Mouse (Mus musculus) E14TG2a.4 (cell line): ENCODE data around the gene Arhgap1.

Experiments used
- H3K27me3 ChIP-seq: 2 replicates; pipeline ENCODE4 v1.6.1; 2014; ENCODE audit warnings: low read length, control low read depth; ENCODE audit not compliant: insufficient read depth
- H3K36me3 ChIP-seq: 2 replicates; pipeline ENCODE4 v1.6.1; 2014; ENCODE audit warnings: low read length, control low read depth; ENCODE audit not compliant: insufficient read depth
- H3K4me1 ChIP-seq: replicated peaks from 2 replicates; pipeline ENCODE4 v1.6.1; 2014; ENCODE audit warnings: low read depth, low read length, control low read depth
- H3K4me3 ChIP-seq: replicated peaks from 2 replicates; pipeline ENCODE4 v1.5.1; 2014; ENCODE audit warnings: mild to moderate bottlenecking, low read length
- H3K9me3 ChIP-seq: 2 replicates; pipeline ENCODE4 v1.6.1; 2014; ENCODE audit warnings: low read length, control low read depth
- CTCF ChIP-seq: conservative IDR thresholded peaks from 2 replicates; pipeline ENCODE4 v1.5.1; 2014; ENCODE audit warnings: low read length
- NANOG ChIP-seq: IDR thresholded peaks from 2 replicates; pipeline ENCODE4 v1.6.1; 2014; ENCODE audit warnings: borderline replicate concordance, low read length, mixed read lengths
- POU5F1 ChIP-seq: IDR thresholded peaks from 2 replicates; pipeline ENCODE4 v1.6.1; 2014; ENCODE audit warnings: low read length, borderline replicate concordance

Arhgap1 gene

DNA sequence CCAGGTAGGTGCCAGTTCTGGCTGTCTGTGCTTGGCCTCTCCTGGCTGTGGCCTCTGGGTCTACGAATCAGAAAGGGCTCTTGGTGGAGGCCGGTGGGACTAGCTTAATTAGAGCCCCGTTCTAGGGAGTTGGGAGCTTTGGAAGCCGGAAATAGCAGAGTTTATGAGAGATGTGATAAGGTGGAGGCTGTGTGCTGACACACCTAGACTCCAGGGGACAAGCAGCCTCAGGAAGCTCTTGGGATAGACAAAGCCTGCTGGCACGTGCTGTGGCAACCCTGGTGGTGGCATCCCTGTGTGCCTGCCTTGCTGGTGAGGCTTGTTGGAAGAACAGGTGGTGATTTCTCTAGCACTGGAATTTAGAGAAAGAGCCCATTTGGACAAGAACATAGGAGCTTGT is 5.7 kb downstream of the Arhgap1 start:
- TF ChIP-seq NANOG (no peak), POU5F1 (no peak), CTCF (no peak)
- Histone ChIP-seq H3K4me3 (no peak overlapping the region), H3K9me3 (no peaks in the 10 kb centered on the region), H3K4me1 (peaks cover 56% of the 10 kb centered on the region), H3K27me3 (no peaks in the 10 kb centered on the region), H3K36me3 (peaks cover 69% of the 10 kb centered on the region)

- no peaks in the 10 kb centered on the region for H3K9me3 ChIP-seq
- no peak overlapping the region for H3K4me3 ChIP-seq
These were observed 6.2 kb downstream of the Arhgap1 start for GRCm38 (mm10) chr2:91655827-91656226.

DNA sequence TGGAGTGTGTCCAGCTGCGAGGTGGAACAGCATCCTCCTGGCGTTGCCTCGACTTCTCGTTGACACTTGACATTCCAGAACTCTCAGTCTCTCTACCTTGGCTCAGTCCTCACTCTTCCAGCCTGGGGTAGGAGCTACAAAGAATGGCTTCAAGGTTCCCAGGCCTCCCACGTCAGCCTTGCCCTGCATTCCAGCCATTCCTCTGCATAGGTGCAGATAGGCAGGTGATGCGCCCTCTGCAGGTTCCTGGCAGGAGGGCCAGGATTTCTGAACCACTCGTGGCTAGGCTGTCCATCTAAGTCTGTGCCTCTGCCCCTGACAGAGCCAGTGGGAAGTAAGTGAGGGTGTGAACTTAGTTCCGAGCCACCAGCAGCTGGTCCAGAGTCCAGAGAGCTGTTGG is 7.1 kb downstream of the Arhgap1 start:
- Histone ChIP-seq H3K27me3 (no peaks in the 10 kb centered on the region), H3K4me3 (no peak overlapping the region), H3K36me3 (peaks cover 76% of the 10 kb centered on the region), H3K9me3 (no peaks in the 10 kb centered on the region), H3K4me1 (peaks cover 42% of the 10 kb centered on the region)
- peak; percentile 49 for TF ChIP-seq CTCF
- TF ChIP-seq NANOG = no peak
- TF ChIP-seq POU5F1 = no peak

More at GRCm38 (mm10) chr2:91655827-91656226, 6.2 kb downstream of the Arhgap1 start:
- Histone ChIP-seq H3K36me3 (peaks cover 70% of the 10 kb centered on the region), H3K27me3 (no peaks in the 10 kb centered on the region), H3K4me1 (peaks cover 52% of the 10 kb centered on the region)
- TF ChIP-seq POU5F1 (no peak), NANOG (no peak), CTCF (no peak)

- peaks cover 27% of the 10 kb centered on the region for H3K4me1 ChIP-seq
- TF ChIP-seq POU5F1 = no peak
- no peak for TF ChIP-seq CTCF
- no peak for TF ChIP-seq NANOG
- peaks cover 82% of the 10 kb centered on the region for H3K36me3 ChIP-seq
- no peak overlapping the region for H3K4me3 ChIP-seq
- H3K27me3 ChIP-seq = no peaks in the 10 kb centered on the region
- H3K9me3 ChIP-seq = no peaks in the 10 kb centered on the region
These were observed 10.0 kb downstream of the Arhgap1 start for GRCm38 (mm10) chr2:91659657-91660056.

- Histone ChIP-seq H3K4me3 (no peak overlapping the region), H3K9me3 (no peaks in the 10 kb centered on the region), H3K4me1 (peaks cover 18% of the 10 kb centered on the region), H3K27me3 (no peaks in the 10 kb centered on the region), H3K36me3 (peaks cover 71% of the 10 kb centered on the region)
- no peak for TF ChIP-seq POU5F1
- no peak for TF ChIP-seq NANOG
- no peak for TF ChIP-seq CTCF
These were observed 11.3 kb downstream of the Arhgap1 start for GRCm38 (mm10) chr2:91660981-91661380.

DNA sequence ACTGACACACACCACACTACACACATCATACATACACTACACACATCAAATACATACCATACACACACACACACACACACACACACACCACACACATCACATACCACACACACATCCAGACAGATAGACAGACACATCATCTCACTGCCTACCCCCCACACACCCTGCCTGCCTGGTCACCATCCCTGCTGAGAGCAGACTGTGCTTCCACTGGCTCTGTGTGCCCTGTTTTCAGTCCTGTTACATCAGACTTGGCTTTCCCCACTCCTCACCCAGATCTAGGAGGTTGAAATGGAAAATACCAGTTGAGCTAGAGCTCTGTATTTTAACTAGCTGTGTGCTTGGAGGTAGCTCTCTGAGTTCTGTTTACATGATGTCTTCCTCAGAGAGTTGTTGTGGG is 15.1 kb downstream of the Arhgap1 start:
- no peak for TF ChIP-seq POU5F1
- TF ChIP-seq NANOG = no peak
- TF ChIP-seq CTCF = no peak
- Histone ChIP-seq H3K27me3 (no peaks in the 10 kb centered on the region), H3K36me3 (peaks cover 56% of the 10 kb centered on the region), H3K9me3 (no peaks in the 10 kb centered on the region), H3K4me1 (peaks cover 30% of the 10 kb centered on the region), H3K4me3 (no peak overlapping the region)

- Histone ChIP-seq H3K4me3 (no peak overlapping the region), H3K36me3 (peaks cover 65% of the 10 kb centered on the region), H3K9me3 (no peaks in the 10 kb centered on the region), H3K27me3 (no peaks in the 10 kb centered on the region), H3K4me1 (peaks cover 30% of the 10 kb centered on the region)
- TF ChIP-seq CTCF (no peak), POU5F1 (no peak), NANOG (no peak)
These were observed 16.8 kb downstream of the Arhgap1 start for GRCm38 (mm10) chr2:91666386-91666910.

DNA sequence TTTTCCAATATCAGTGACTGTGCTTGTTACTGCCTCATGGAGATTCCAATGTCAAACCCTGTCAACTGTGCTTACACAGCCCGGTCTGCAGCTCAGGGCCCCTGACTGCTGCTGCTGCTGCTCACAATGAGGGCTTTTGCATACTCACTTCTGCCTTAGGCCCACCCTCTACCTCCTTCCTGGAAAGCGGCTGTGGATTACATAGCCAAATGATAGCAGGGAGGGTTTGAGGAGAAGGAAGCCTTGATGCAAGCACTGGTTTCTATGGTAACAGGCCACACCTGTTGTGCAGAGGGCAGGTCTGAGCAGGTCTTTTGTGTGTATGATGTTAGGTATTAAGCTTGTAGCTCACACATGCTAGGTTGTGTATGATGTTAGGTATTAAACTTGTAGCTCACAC is 18.1 kb downstream of the Arhgap1 start:
- TF ChIP-seq NANOG (no peak), CTCF (no peak), POU5F1 (no peak)
- Histone ChIP-seq H3K27me3 (no peaks in the 10 kb centered on the region), H3K36me3 (peaks cover 69% of the 10 kb centered on the region), H3K4me1 (peaks cover 36% of the 10 kb centered on the region), H3K4me3 (no peak overlapping the region), H3K9me3 (no peaks in the 10 kb centered on the region)

DNA sequence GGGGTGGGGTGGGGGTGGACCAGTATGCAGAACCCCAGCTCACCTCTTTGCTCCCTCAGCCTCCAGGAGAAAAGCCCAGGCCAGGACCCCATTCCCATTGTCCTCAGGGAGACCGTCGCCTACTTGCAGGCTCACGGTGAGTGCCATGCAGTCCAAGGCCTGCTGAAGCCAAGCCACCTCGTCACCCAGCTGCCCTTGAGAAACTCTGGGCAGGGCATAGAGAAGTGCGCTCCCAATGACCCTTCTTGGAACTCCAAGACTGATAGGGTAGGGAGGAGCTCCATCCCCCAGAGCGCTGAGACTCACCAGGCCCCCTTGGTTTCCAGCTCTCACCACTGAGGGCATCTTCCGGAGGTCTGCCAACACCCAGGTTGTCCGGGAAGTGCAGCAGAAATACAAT is 19.7 kb downstream of the Arhgap1 start:
- no peaks in the 10 kb centered on the region for H3K27me3 ChIP-seq
- peaks cover 67% of the 10 kb centered on the region for H3K36me3 ChIP-seq
- TF ChIP-seq CTCF = no peak
- no peak for TF ChIP-seq NANOG
- no peak for TF ChIP-seq POU5F1
- H3K4me3 ChIP-seq = no peak overlapping the region
- H3K9me3 ChIP-seq = no peaks in the 10 kb centered on the region
- H3K4me1 ChIP-seq = peaks cover 51% of the 10 kb centered on the region
